Mouse (Mus musculus): ENCODE results near the gene Vav3. TPM values are rescaled to one million over a fixed set of nuclear protein-coding genes. Genes with fewer than 3 reads are reported as not detected.

Gene Vav3
- total and polyA plus RNA-seq, 3 experiments: 0.08 TPM; not detected in 2

DNA sequence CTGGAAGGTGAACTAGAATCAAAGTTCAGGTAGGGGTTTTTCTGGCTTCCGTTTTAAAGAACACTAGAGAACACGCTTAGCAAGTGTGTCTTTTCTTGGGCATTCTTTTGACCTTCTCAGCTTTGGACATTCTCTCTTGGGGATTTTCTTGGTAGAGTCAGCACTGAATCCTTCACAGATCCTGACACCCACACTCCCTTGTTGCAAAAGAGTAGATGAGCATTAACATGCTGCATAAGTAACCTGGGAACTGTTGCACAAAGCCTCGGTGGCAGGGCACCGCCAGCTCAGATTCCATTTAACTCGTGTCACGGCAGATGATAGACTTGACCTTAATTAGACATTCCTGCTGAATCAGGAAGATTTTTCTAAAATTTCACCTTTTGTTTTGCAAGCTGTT lies 252.5 kb downstream of the Vav3 start:
- in situ Hi-C loops (cut with MboI; ENCODE audit: low pct_ligation_motif_present, low pct_unique_long_range_greater_than_20kb, low sequenced_read_pairs) (no loop called here), dilution Hi-C loops (cut with MboI; ENCODE audit: extremely low pct_ligation_motif_present, extremely low pct_unique_long_range_greater_than_20kb, low sequenced_read_pairs) (no loop called here)
- no peaks in the 10 kb centered on the region for H3K79me2 ChIP-seq (replicated peaks; ENCODE audit: control insufficient read depth, extremely low read depth, insufficient read depth, poor library complexity, severe bottlenecking)
- H3K9me3 ChIP-seq (replicated peaks; ENCODE audit: low read length): no peaks in the 10 kb centered on the region
- no peak overlapping the region for H3K4me3 ChIP-seq (replicated peaks in 1 of 3; ENCODE audit: low read depth in 2 of 3, low read length in 2 of 3, poor library complexity in 1 of 3)
- H3K27ac ChIP-seq (ENCODE audit: insufficient read depth, low read depth): no peak overlapping the region
- no peaks in the 10 kb centered on the region for H3K4me1 ChIP-seq (ENCODE audit: control insufficient read depth in 1 of 2, insufficient read depth in 2 of 2)
- H3K36me3 ChIP-seq (replicated peaks in 1 of 2; ENCODE audit: control insufficient read depth in 1 of 2, insufficient read depth in 1 of 2, low read length in 1 of 2): no peaks in the 10 kb centered on the region
- TF ChIP-seq SIN3A (IDR thresholded peaks at IDR 0.05; ENCODE audit: low read length) (no peak), USF2 (conservative IDR thresholded peaks at IDR 0.05; ENCODE audit: low read depth, low read length) (no peak), TCF12 (IDR thresholded peaks at IDR 0.05; ENCODE audit: low read depth, low read length) (no peak), ZC3H11A (IDR thresholded peaks at IDR 0.05; ENCODE audit: low read depth, low read length) (no peak), UBTF (IDR thresholded peaks at IDR 0.05; ENCODE audit: low read depth, low read length) (no peak), NRF1 (IDR thresholded peaks at IDR 0.05; ENCODE audit: low read depth, low read length) (no peak), SMC3 (IDR thresholded peaks at IDR 0.05; ENCODE audit: low read depth, low read length) (no peak), MAZ (IDR thresholded peaks at IDR 0.05; ENCODE audit: low read depth, low read length) (no peak), ZNF384 (IDR thresholded peaks at IDR 0.05; ENCODE audit: low read depth, low read length) (no peak), ELF1 (IDR thresholded peaks at IDR 0.05; ENCODE audit: low read depth, low read length) (no peak), ZKSCAN1 (IDR thresholded peaks at IDR 0.05; ENCODE audit: borderline replicate concordance, low read depth, low read length) (no peak), RCOR1 (conservative IDR thresholded peaks at IDR 0.05; ENCODE audit: low read depth, low read length) (no peak), KAT2A (IDR thresholded peaks at IDR 0.05; ENCODE audit: insufficient replicate concordance, low read length) (no peak), CHD2 (IDR thresholded peaks at IDR 0.05; ENCODE audit: low read length) (no peak), MAFK (IDR thresholded peaks at IDR 0.05; ENCODE audit: insufficient replicate concordance, low read length) (no peak)
- H3K9ac ChIP-seq (ENCODE audit: insufficient read depth, low read depth): no peak overlapping the region
- H3K27me3 ChIP-seq (replicated peaks): no peaks in the 10 kb centered on the region
- no peak for DNase-seq (ENCODE audit: extremely low read depth)
- H3K4me2 ChIP-seq (ENCODE audit: insufficient read depth, low read depth, poor library complexity, severe bottlenecking): no peak overlapping the region

DNA sequence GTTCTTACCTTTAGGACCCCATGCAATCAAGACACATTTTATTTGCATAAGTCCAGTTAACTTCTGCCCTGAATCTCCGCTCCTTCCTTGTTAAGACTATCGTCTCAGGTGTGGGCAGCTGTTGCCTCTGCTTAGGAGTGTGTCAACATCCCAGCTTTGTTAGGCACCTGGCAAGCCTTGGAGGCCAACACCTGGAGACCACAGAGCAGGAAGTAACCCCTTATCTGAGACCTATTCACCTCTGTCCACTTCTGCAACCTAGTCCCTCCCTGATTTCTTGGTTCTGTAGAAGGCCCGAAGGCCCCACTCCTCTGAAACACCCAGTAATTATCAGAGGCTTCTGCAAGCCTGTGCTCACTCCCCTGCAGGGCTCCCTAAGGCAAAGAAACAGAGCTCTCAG lies 255.6 kb downstream of the Vav3 start:
- no peak for TF ChIP-seq POLR2A (IDR thresholded peaks at IDR 0.05; ENCODE audit: low read depth, low read length)
- no peak for TF ChIP-seq EP300 (IDR thresholded peaks at IDR 0.05; ENCODE audit: low read length)
- no peak for TF ChIP-seq BHLHE40 (IDR thresholded peaks at IDR 0.05; ENCODE audit: low read depth, low read length)
- no peak for TF ChIP-seq CTCF (conservative IDR thresholded peaks at IDR 0.05 in 1 of 2, IDR thresholded peaks at IDR 0.05 in 1 of 2; ENCODE audit: low read depth in 2 of 2, low read length in 2 of 2)
- no peak for TF ChIP-seq IRF4 (IDR thresholded peaks at IDR 0.05; ENCODE audit: low read depth, low read length)
- TF ChIP-seq MYC (IDR thresholded peaks at IDR 0.05; ENCODE audit: low read depth, low read length): no peak
- TF ChIP-seq ELF1 (IDR thresholded peaks at IDR 0.05; ENCODE audit: low read depth, low read length): no peak
- no peak overlapping the region for H3K9ac ChIP-seq (ENCODE audit: insufficient read depth, low read depth)
- no peaks in the 10 kb centered on the region for H3K27me3 ChIP-seq (replicated peaks)
- H3K79me2 ChIP-seq (replicated peaks; ENCODE audit: control insufficient read depth, extremely low read depth, insufficient read depth, poor library complexity, severe bottlenecking): no peaks in the 10 kb centered on the region
- H3K4me1 ChIP-seq (ENCODE audit: control insufficient read depth in 1 of 2, insufficient read depth in 2 of 2): no peaks in the 10 kb centered on the region
- H3K4me3 ChIP-seq (replicated peaks in 1 of 3; ENCODE audit: low read depth in 2 of 3, low read length in 2 of 3, poor library complexity in 1 of 3): no peak overlapping the region
- dilution Hi-C loops (cut with MboI; ENCODE audit: extremely low pct_ligation_motif_present, extremely low pct_unique_long_range_greater_than_20kb, low sequenced_read_pairs): no loop called here
- DNase-seq (ENCODE audit: extremely low read depth): no peak
- no peak overlapping the region for H3K4me2 ChIP-seq (ENCODE audit: insufficient read depth, low read depth, poor library complexity, severe bottlenecking)
- H3K27ac ChIP-seq (ENCODE audit: insufficient read depth, low read depth): no peak overlapping the region
- no peaks in the 10 kb centered on the region for H3K9me3 ChIP-seq (replicated peaks; ENCODE audit: low read length)
- no peaks in the 10 kb centered on the region for H3K36me3 ChIP-seq (replicated peaks in 1 of 2; ENCODE audit: control insufficient read depth in 1 of 2, insufficient read depth in 1 of 2, low read length in 1 of 2)
- in situ Hi-C loops (cut with MboI; ENCODE audit: low pct_ligation_motif_present, low pct_unique_long_range_greater_than_20kb, low sequenced_read_pairs): no loop called here
